Mouse (Mus musculus) kidney, postnatal 0 days (tissue): ENCODE measurements around the gene Mef2d. TPM values are rescaled to one million over a fixed set of nuclear protein-coding genes. Genes with fewer than 3 reads are reported as not detected.
"Not testable (repeated sequence)": the region's sequence is repeated elsewhere in the genome, so short reads cannot be mapped to it uniquely, and the experiment has no call there.

Experiments
- ATAC-seq: fragments of 200-750 bp; cut with Nextera tagmentation; replicated peaks from 2 replicates; pipeline ENCODE4 v1.8.0; 2017; ENCODE audit warnings: low read depth, moderate number of reproducible peaks, moderate TSS enrichment, moderate library complexity; ENCODE audit not compliant: low FRiP score
- DNase-seq: peaks from one replicate; pipeline ENCODE4 v3.0.0-alpha.2; 2016; ENCODE audit warnings: low spot score
- H3K27ac ChIP-seq: fragments of 300-500 bp; sonication (generic); 2 replicates; pipeline ENCODE4 v1.5.1; 2014; ENCODE audit warnings: mild to moderate bottlenecking
- H3K27me3 ChIP-seq: fragments of 300-500 bp; sonication (generic); 2 replicates; pipeline ENCODE4 v1.6.1; 2014; ENCODE audit warnings: low read length, mixed read lengths; ENCODE audit not compliant: insufficient read depth
- H3K36me3 ChIP-seq: fragments of 300-500 bp; sonication (generic); 2 replicates; pipeline ENCODE4 v1.6.1; 2014; ENCODE audit warnings: low read length, mixed read lengths; ENCODE audit not compliant: insufficient read depth
- H3K4me1 ChIP-seq: fragments of 300-500 bp; sonication (generic); replicated peaks from 2 replicates; pipeline ENCODE4 v1.6.1; 2014; ENCODE audit warnings: antibody characterized with exemption, low read length, mixed read lengths; ENCODE audit not compliant: insufficient read depth
- H3K4me2 ChIP-seq: fragments of 300-500 bp; sonication (generic); 2 replicates; pipeline ENCODE4 v1.6.1; 2014; ENCODE audit warnings: mild to moderate bottlenecking, low read length, moderate library complexity, mixed read lengths
- H3K4me3 ChIP-seq: fragments of 300-500 bp; sonication (generic); replicated peaks from 2 replicates; pipeline ENCODE4 v1.5.1; 2014; ENCODE audit warnings: low read depth, low read length
- H3K9ac ChIP-seq: fragments of 300-500 bp; sonication (generic); 2 replicates; pipeline ENCODE4 v1.6.1; 2014; ENCODE audit warnings: low read depth, low read length
- H3K9me3 ChIP-seq: fragments of 300-500 bp; sonication (generic); replicated peaks from 2 replicates; pipeline ENCODE4 v1.6.1; 2016; ENCODE audit warnings: low read length, inconsistent platforms, mixed read lengths
- CTCF ChIP-seq: IDR thresholded peaks from 2 replicates; pipeline ENCODE4 v1.5.1; 2016; ENCODE audit warnings: antibody characterized with exemption, low read depth, mild to moderate bottlenecking, moderate library complexity
- WGBS: fragments of 180-500 bp; shearing (Covaris S2); extraction: QIAGEN DNeasy Blood & Tissue Kit; methylation state at CpG from one replicate; pipeline ENCODE4 v1.1.7; 2014; 5-methylcytosine and 5-hydroxymethylcytosine counted together
- polyA plus RNA-seq: library from polyadenylated mRNA; unstranded; fragments of >200 nt; fragmentation: Nextera tagmentation; extraction: Ambion mirVana; gene quantifications from 2 replicates; pipeline ENCODE4 v1.2.1, GENCODE M21; 2015

The Mef2d gene
- polyA plus RNA-seq, 1 experiment from 2014 or later = 16.2 TPM

DNA sequence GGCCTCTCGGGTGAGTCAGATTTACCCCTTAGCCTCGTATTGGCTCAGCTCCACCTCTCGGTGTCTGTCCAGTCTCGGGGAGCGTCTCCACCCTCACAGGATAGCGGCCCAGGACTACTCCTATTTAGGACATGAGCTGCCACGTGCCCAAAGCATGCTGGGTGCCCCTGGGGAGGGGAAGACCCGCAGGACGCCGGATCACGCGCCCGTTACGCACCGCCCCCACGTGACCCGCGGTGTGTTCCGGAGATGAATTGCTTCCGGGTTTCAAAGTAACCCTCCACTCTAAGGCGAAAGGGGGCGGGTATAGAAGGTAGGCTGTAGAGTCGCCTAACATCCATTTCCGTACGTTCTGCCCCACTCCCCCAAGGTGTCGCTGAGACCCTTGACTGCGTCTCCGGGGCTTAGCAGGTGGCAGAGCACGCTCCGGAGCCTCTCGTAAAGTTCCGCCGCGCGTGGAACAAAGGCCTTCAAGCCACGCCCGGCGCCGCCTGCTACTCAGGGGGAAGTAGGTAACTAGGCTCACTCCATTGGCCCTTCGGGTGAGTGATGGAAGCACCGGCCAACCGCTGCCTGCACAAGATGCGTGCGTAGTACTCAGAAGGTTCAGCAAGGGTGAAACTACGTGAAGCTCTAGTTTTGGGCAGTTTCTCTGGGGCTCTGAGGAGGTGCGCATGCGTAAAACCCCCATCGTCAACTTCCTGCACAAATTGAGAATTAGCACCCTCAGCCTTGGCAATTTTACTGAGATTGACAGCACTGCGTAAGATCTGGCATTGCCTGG, 35.6 kb downstream of the Mef2d start:
- Histone ChIP-seq H3K9me3 (no peaks in the 10 kb centered on the region), H3K36me3 (peaks cover 7% of the 10 kb centered on the region; the same call in 1 of the 2 replicates), H3K4me2 (peak overlapping the region; percentile 51), H3K27me3 (no peaks in the 10 kb centered on the region), H3K4me3 (peak overlapping the region; percentile 41), H3K4me1 (0 out of 2 replicates have a peak, but pooled peaks cover 3% of the 10 kb centered on the region), H3K27ac (peak overlapping the region; percentile 98), H3K9ac (peak overlapping the region; percentile 67)
- under 1% methylated on average over 49 of the region's 49 CpGs for WGBS
- ATAC-seq = peak; percentile 98
- DNase-seq = peak; percentile 99
- TF ChIP-seq CTCF = peak; percentile 10; the same call in 1 of the 2 replicates

DNA sequence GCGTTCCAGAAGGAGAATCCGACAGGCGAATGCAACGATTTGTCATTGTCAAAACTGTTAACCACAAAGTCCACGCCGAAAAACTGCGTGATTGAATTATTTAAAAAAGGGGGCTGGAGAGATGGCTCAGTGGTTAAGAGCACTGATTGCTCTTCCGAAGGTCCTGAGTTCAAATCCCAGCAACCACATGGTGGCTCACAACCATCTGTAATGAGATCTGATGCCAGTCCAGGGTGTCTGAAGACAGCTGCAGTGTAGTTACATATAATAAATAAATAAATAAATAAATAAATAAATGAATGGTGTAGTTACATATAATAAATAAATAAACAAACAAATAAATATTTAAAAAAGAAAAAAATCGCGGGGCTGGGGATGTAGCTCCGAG, 36.2 kb downstream of the Mef2d start:
- not testable (repeated sequence) for H3K9ac ChIP-seq, H3K9me3 ChIP-seq, H3K27me3 ChIP-seq, ATAC-seq, DNase-seq, H3K4me1 ChIP-seq, H3K36me3 ChIP-seq
- 34% methylated on average over 11 of the region's 11 CpGs for WGBS
- peak overlapping the region; percentile 98 for H3K27ac ChIP-seq
- peak overlapping the region; percentile 51 for H3K4me2 ChIP-seq
- H3K4me3 ChIP-seq = peak overlapping the region; percentile 41

DNA sequence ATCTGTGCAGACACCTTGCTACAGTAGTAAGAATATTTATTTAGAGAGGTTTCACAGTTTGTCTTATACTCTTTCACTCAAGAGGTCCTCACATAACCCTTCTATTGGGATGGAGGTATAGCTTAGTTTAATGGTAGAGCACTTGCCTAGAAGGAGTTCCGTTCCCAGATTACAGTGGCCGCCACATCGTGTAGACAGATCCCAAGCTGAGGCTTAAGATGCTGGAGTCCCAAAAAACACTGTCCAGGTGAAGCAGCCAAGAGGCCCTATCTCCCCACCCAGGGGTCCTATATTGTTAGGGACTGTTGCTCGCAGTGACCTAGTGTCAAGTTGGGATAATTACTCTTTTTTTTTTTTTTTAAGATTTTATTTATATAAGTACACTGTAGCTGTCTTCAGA, 36.8 kb downstream of the Mef2d start:
- H3K9me3 ChIP-seq = no peaks in the 10 kb centered on the region
- no peak overlapping the region for H3K4me3 ChIP-seq
- DNase-seq = no peak
- ATAC-seq = no peak
- no peak overlapping the region for H3K9ac ChIP-seq
- no peak overlapping the region for H3K4me2 ChIP-seq
- peaks cover 2% of the 10 kb centered on the region; the same call in 1 of the 2 replicates for H3K36me3 ChIP-seq
- no peak for TF ChIP-seq CTCF
- H3K27me3 ChIP-seq = no peaks in the 10 kb centered on the region
- WGBS = 87% methylated on average over 4 of the region's 4 CpGs
- 0 out of 2 replicates have a peak, but pooled peaks cover 3% of the 10 kb centered on the region for H3K4me1 ChIP-seq
- H3K27ac ChIP-seq = no peak overlapping the region

DNA sequence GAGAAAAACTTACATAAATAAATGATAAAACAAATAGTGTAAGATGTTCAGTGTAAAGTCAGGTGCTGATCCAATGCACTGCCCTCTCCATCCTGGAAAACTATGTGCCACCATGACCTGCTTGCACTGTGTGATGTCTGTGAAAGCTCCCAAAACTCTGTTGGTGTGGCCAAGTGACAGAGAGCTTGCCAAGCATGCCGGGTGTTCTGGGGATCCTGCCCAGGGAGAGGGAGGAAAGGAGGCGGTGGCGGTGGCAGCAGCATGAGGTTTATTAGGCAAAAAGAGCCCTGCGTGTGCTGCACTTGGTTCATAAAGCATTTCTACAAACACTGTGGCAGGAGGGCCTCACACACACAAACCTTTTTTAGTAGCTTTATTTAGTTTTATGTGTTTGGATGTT, 39.2 kb downstream of the Mef2d start:
- no peak for DNase-seq
- H3K27me3 ChIP-seq = no peaks in the 10 kb centered on the region
- H3K9ac ChIP-seq = no peak overlapping the region
- 0 out of 2 replicates have a peak, but pooled peaks cover 3% of the 10 kb centered on the region for H3K4me1 ChIP-seq
- H3K4me3 ChIP-seq = no peak overlapping the region
- WGBS = 68% methylated on average over 4 of the region's 4 CpGs
- H3K36me3 ChIP-seq = no peaks in the 10 kb centered on the region
- no peaks in the 10 kb centered on the region for H3K9me3 ChIP-seq
- no peak for TF ChIP-seq CTCF
- no peak overlapping the region for H3K4me2 ChIP-seq
- H3K27ac ChIP-seq = no peak overlapping the region
- ATAC-seq = no peak

DNA sequence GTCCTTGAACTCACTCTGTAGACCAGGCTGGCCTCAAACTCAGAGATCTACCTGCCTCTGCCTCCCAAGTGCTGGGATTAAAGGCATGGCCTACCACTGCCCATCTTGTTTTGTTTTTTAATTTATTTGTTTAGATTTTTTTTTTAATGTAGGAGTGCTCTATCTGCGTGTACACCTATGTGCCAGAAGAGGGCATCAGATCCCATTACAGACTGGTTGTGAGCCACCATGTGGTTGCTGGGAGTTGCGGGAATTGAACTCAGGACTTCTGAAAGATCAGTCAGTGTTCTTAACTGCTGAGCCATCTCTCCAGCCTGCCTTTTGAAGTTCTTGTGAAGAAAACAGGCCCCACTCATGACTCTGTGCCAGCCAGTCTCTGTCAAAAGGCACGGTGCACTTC, 44.3 kb downstream of the Mef2d start:
- H3K9me3 ChIP-seq = no peaks in the 10 kb centered on the region
- WGBS = 69% methylated on average over 3 of the region's 3 CpGs
- no peaks in the 10 kb centered on the region for H3K4me1 ChIP-seq
- TF ChIP-seq CTCF = peak; percentile 41; the same call in 1 of the 2 replicates
- no peaks in the 10 kb centered on the region for H3K27me3 ChIP-seq
- ATAC-seq = no peak
- H3K4me3 ChIP-seq = no peak overlapping the region
- no peak overlapping the region for H3K9ac ChIP-seq
- H3K4me2 ChIP-seq = no peak overlapping the region
- no peak overlapping the region for H3K27ac ChIP-seq
- no peak for DNase-seq
- no peaks in the 10 kb centered on the region for H3K36me3 ChIP-seq

DNA sequence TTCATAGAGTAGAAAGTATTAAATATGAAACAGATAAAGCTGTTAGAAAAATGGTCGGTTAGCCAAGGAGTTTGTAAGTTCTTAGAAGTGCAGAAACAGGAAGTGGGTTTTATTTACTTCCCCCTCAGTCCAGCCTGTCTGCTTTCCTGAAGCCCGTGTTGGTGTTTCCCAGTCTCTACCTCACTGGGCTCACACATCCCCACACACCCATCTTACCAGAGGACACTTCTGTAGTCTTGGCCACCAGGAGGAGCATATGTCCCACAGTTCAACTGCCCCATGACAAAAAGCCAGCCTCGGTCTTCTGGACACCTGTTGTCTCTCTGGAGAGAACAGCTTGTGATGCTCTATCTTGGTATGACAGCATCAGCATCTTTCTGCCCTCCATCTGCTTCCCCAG, 49.0 kb downstream of the Mef2d start:
- Histone ChIP-seq H3K4me3 (no peak overlapping the region), H3K9ac (no peak overlapping the region), H3K36me3 (no peaks in the 10 kb centered on the region), H3K4me1 (no peaks in the 10 kb centered on the region), H3K27me3 (peaks cover 4% of the 10 kb centered on the region; the same call in 1 of the 2 replicates), H3K27ac (no peak overlapping the region), H3K4me2 (no peak overlapping the region), H3K9me3 (no peaks in the 10 kb centered on the region)
- WGBS = 14% methylated on average over 3 of the region's 3 CpGs
- TF ChIP-seq CTCF = peak; percentile 51
- DNase-seq = peak; percentile 27
- no peak for ATAC-seq
